Mouse (Mus musculus) heart, embryonic 16.5 days (tissue): ENCODE results near the gene Il17d. TPM values are rescaled to one million over a fixed set of nuclear protein-coding genes. Genes with fewer than 3 reads are reported as not detected.

ENCODE experiments used
- ATAC-seq: fragments of 200-750 bp; cut with Nextera tagmentation; replicated peaks from 2 replicates; pipeline ENCODE4 v1.8.0; 2017; ENCODE audit warnings: moderate number of reproducible peaks; ENCODE audit not compliant: insufficient read depth, low FRiP score; ENCODE audit errors: extremely low read depth
- H3K27ac ChIP-seq: fragments of 300-500 bp; sonication (generic); 2 replicates; pipeline ENCODE4 v1.5.1; 2014; ENCODE audit warnings: mild to moderate bottlenecking, low read length, control low read depth, moderate library complexity
- H3K27me3 ChIP-seq: fragments of 300-500 bp; sonication (generic); 2 replicates; pipeline ENCODE4 v1.6.1; 2014; ENCODE audit warnings: low read length, mixed read lengths; ENCODE audit not compliant: control insufficient read depth, insufficient read depth
- H3K36me3 ChIP-seq: fragments of 300-500 bp; sonication (generic); 2 replicates; pipeline ENCODE4 v1.6.1; 2014; ENCODE audit not compliant: control insufficient read depth, insufficient read depth
- H3K4me1 ChIP-seq: fragments of 300-500 bp; sonication (generic); 2 replicates; pipeline ENCODE4 v1.6.1; 2014; ENCODE audit warnings: low read length, mixed read lengths; ENCODE audit not compliant: control insufficient read depth, insufficient read depth
- H3K4me2 ChIP-seq: fragments of 300-500 bp; sonication (generic); 2 replicates; pipeline ENCODE4 v1.6.1; 2014; ENCODE audit warnings: low read depth, mild to moderate bottlenecking, control low read depth, low read length
- H3K4me3 ChIP-seq: fragments of 300-500 bp; sonication (generic); 2 replicates; pipeline ENCODE4 v1.5.1; 2014; ENCODE audit warnings: mild to moderate bottlenecking, control low read depth, low read length
- H3K9ac ChIP-seq: fragments of 300-500 bp; sonication (generic); 2 replicates; pipeline ENCODE4 v1.6.1; 2014; ENCODE audit warnings: low read length, control low read depth
- H3K9me3 ChIP-seq: fragments of 300-500 bp; sonication (generic); replicated peaks from 2 replicates; pipeline ENCODE4 v1.6.1; 2016; ENCODE audit warnings: low read length; ENCODE audit not compliant: control insufficient read depth
- WGBS: fragments of 180-500 bp; shearing (Covaris S2); extraction: QIAGEN DNeasy Blood & Tissue Kit; methylation state at CpG from one replicate; pipeline ENCODE4 v1.1.7; 2014; 5-methylcytosine and 5-hydroxymethylcytosine counted together
- polyA plus RNA-seq: library from polyadenylated mRNA; unstranded; fragments of >200 nt; fragmentation: Nextera tagmentation; extraction: Ambion mirVana; gene quantifications from 2 replicates; pipeline ENCODE4 v1.2.1, GENCODE M21; 2015

The Il17d gene
- polyA plus RNA-seq = 2.0 and 2.7 TPM in 2 replicates

- Histone ChIP-seq H3K27ac (no peak within 1 kb of the TSS), H3K4me1 (peaks cover 8% of the 10 kb centered on the region), H3K9ac (peak within 1 kb of the TSS; percentile 74), H3K27me3 (peaks cover 16% of the 10 kb centered on the region), H3K4me2 (peak within 1 kb of the TSS; percentile 69), H3K36me3 (no peaks in the 10 kb centered on the region), H3K9me3 (no peaks in the 10 kb centered on the region), H3K4me3 (peak within 1 kb of the TSS; percentile 71)
- ATAC-seq = peak; percentile 21; the same call in 1 of the 2 replicates
- under 1% methylated on average over 76 of the region's 104 CpGs for WGBS
Measured at GRCm38 (mm10) chr14:57524671-57525387, at the start of gene Il17d. TSS of gene Il17d (plus strand) at chr14:57524777.

- Histone ChIP-seq H3K4me2 (no peak overlapping the region), H3K9ac (no peak overlapping the region), H3K36me3 (no peaks in the 10 kb centered on the region), H3K4me1 (peaks cover 9% of the 10 kb centered on the region), H3K27me3 (no peaks in the 10 kb centered on the region), H3K27ac (no peak overlapping the region), H3K4me3 (no peak overlapping the region), H3K9me3 (no peaks in the 10 kb centered on the region)
- no peak for ATAC-seq
- WGBS = 56% methylated on average over 2 of the region's 2 CpGs
Measured at GRCm38 (mm10) chr14:57475057-57475456, 49.5 kb upstream of the Il17d start.

- Histone ChIP-seq H3K27ac (no peak overlapping the region), H3K36me3 (no peaks in the 10 kb centered on the region), H3K9me3 (no peaks in the 10 kb centered on the region), H3K27me3 (no peaks in the 10 kb centered on the region), H3K4me3 (no peak overlapping the region), H3K4me2 (no peak overlapping the region), H3K4me1 (no peaks in the 10 kb centered on the region), H3K9ac (no peak overlapping the region)
- ATAC-seq = no peak
- 88% methylated on average over 2 of the region's 2 CpGs for WGBS
Measured at GRCm38 (mm10) chr14:57482262-57482661, 42.3 kb upstream of the Il17d start.

- Histone ChIP-seq H3K4me2 (no peak overlapping the region), H3K4me3 (no peak overlapping the region), H3K36me3 (no peaks in the 10 kb centered on the region), H3K4me1 (no peaks in the 10 kb centered on the region), H3K27ac (no peak overlapping the region), H3K9ac (no peak overlapping the region), H3K9me3 (no peaks in the 10 kb centered on the region), H3K27me3 (no peaks in the 10 kb centered on the region)
- WGBS = 88% methylated on average over 6 of the region's 6 CpGs
- ATAC-seq = no peak
Measured at GRCm38 (mm10) chr14:57484183-57484582, 40.4 kb upstream of the Il17d start.

GRCm38 (mm10) chr14:57489696-57490095 is 34.9 kb upstream of the Il17d start:
- Histone ChIP-seq H3K9ac (no peak overlapping the region), H3K4me3 (no peak overlapping the region)
- WGBS = 75% methylated on average over 3 of the region's 3 CpGs

GRCm38 (mm10) chr14:57493840-57494239 is 30.7 kb upstream of the Il17d start:
- H3K27me3 ChIP-seq = no peaks in the 10 kb centered on the region
- 81% methylated on average over 2 of the region's 2 CpGs for WGBS
- H3K27ac ChIP-seq = no peak overlapping the region
- ATAC-seq = no peak
- no peak overlapping the region for H3K9ac ChIP-seq
- no peak overlapping the region for H3K4me3 ChIP-seq
- H3K4me1 ChIP-seq = no peaks in the 10 kb centered on the region
- no peaks in the 10 kb centered on the region for H3K9me3 ChIP-seq
- H3K4me2 ChIP-seq = no peak overlapping the region
- no peaks in the 10 kb centered on the region for H3K36me3 ChIP-seq

More at GRCm38 (mm10) chr14:57489696-57490095, 34.9 kb upstream of the Il17d start:
- Histone ChIP-seq H3K9me3 (no peaks in the 10 kb centered on the region), H3K36me3 (no peaks in the 10 kb centered on the region), H3K27ac (no peak overlapping the region), H3K4me2 (no peak overlapping the region), H3K27me3 (no peaks in the 10 kb centered on the region), H3K4me1 (no peaks in the 10 kb centered on the region)
- ATAC-seq = no peak

- 83% methylated on average over 6 of the region's 6 CpGs for WGBS
- Histone ChIP-seq H3K9ac (no peak overlapping the region), H3K4me3 (no peak overlapping the region), H3K27ac (no peak overlapping the region), H3K27me3 (no peaks in the 10 kb centered on the region), H3K36me3 (no peaks in the 10 kb centered on the region), H3K4me2 (no peak overlapping the region), H3K9me3 (no peaks in the 10 kb centered on the region), H3K4me1 (no peaks in the 10 kb centered on the region)
- ATAC-seq = no peak
Measured at GRCm38 (mm10) chr14:57503729-57504128, 20.8 kb upstream of the Il17d start.

GRCm38 (mm10) chr14:57509554-57509953 is 15.0 kb upstream of the Il17d start:
- Histone ChIP-seq H3K9ac (no peak overlapping the region), H3K27ac (no peak overlapping the region), H3K36me3 (no peaks in the 10 kb centered on the region), H3K4me1 (no peaks in the 10 kb centered on the region), H3K4me3 (no peak overlapping the region), H3K4me2 (no peak overlapping the region), H3K9me3 (no peaks in the 10 kb centered on the region), H3K27me3 (no peaks in the 10 kb centered on the region)
- WGBS = 53% methylated on average over 6 of the region's 6 CpGs
- 0 out of 2 replicates have a peak, but pooled peaks have one; percentile 18 for ATAC-seq

GRCm38 (mm10) chr14:57515156-57515762 is 9.3 kb upstream of the Il17d start:
- no peaks in the 10 kb centered on the region for H3K9me3 ChIP-seq
- H3K4me3 ChIP-seq = no peak overlapping the region
- no peak for ATAC-seq
- H3K27me3 ChIP-seq = no peaks in the 10 kb centered on the region
- 49% methylated on average over 6 of the region's 6 CpGs for WGBS
- H3K9ac ChIP-seq = no peak overlapping the region; the same call in 1 of the 2 replicates
- H3K4me1 ChIP-seq = peaks cover 3% of the 10 kb centered on the region; the same call in 1 of the 2 replicates
- no peak overlapping the region for H3K27ac ChIP-seq
- H3K36me3 ChIP-seq = no peaks in the 10 kb centered on the region
- no peak overlapping the region for H3K4me2 ChIP-seq
